Mouse (Mus musculus) hindbrain, embryonic 16.5 days (tissue): ENCODE measurements around the gene Vmn1r129. TPM values are rescaled to one million over a fixed set of nuclear protein-coding genes. Genes with fewer than 3 reads are reported as not detected.
"Not testable (repeated sequence)": the region's sequence is repeated elsewhere in the genome, so short reads cannot be mapped to it uniquely, and the experiment has no call there.

Experiments used
- ATAC-seq: fragments of 200-750 bp; cut with Nextera tagmentation; 2 replicates; pipeline ENCODE4 v1.8.0; 2017; ENCODE audit warnings: moderate TSS enrichment, moderate library complexity
- H3K27ac ChIP-seq: fragments of 300-500 bp; sonication (generic); 2 replicates; pipeline ENCODE4 v1.5.1; 2014; ENCODE audit warnings: low read depth, mild to moderate bottlenecking, control low read depth, low read length, moderate library complexity
- H3K27me3 ChIP-seq: fragments of 300-500 bp; sonication (generic); replicated peaks from 2 replicates; pipeline ENCODE4 v1.6.1; 2014; ENCODE audit warnings: low read length; ENCODE audit not compliant: control insufficient read depth, insufficient read depth
- H3K36me3 ChIP-seq: fragments of 300-500 bp; sonication (generic); 2 replicates; pipeline ENCODE4 v1.6.1; 2014; ENCODE audit warnings: mild to moderate bottlenecking, low read length, moderate library complexity, mixed read lengths; ENCODE audit not compliant: control insufficient read depth, insufficient read depth
- H3K4me1 ChIP-seq: fragments of 300-500 bp; sonication (generic); 2 replicates; pipeline ENCODE4 v1.6.1; 2014; ENCODE audit warnings: low read depth, low read length; ENCODE audit not compliant: control insufficient read depth, insufficient read depth
- H3K4me2 ChIP-seq: fragments of 300-500 bp; sonication (generic); 2 replicates; pipeline ENCODE4 v1.6.1; 2014; ENCODE audit warnings: mild to moderate bottlenecking, low read length, control low read depth, moderate library complexity
- H3K4me3 ChIP-seq: fragments of 300-500 bp; sonication (generic); 2 replicates; pipeline ENCODE4 v1.5.1; 2014; ENCODE audit warnings: mild to moderate bottlenecking, low read length, control low read depth, moderate library complexity
- H3K9ac ChIP-seq: fragments of 300-500 bp; sonication (generic); 2 replicates; pipeline ENCODE4 v1.6.1; 2014; ENCODE audit warnings: low read depth, mild to moderate bottlenecking, control low read depth, low read length, moderate library complexity
- H3K9me3 ChIP-seq: fragments of 300-500 bp; sonication (generic); 2 replicates; pipeline ENCODE4 v1.6.1; 2014; ENCODE audit warnings: mild to moderate bottlenecking, low read length, moderate library complexity; ENCODE audit not compliant: control insufficient read depth
- WGBS: fragments of 180-500 bp; shearing (Covaris S2); extraction: QIAGEN DNeasy Blood & Tissue Kit; methylation state at CpG from one replicate; pipeline ENCODE4 v1.1.7; 2014; 5-methylcytosine and 5-hydroxymethylcytosine counted together
- polyA plus RNA-seq: library from polyadenylated mRNA; unstranded; fragments of >200 nt; fragmentation: Nextera tagmentation; extraction: Ambion mirVana; gene quantifications from 2 replicates; pipeline ENCODE4 v1.2.1, GENCODE M21; 2015

Gene Vmn1r129
- not detected in 2 replicates for polyA plus RNA-seq

DNA sequence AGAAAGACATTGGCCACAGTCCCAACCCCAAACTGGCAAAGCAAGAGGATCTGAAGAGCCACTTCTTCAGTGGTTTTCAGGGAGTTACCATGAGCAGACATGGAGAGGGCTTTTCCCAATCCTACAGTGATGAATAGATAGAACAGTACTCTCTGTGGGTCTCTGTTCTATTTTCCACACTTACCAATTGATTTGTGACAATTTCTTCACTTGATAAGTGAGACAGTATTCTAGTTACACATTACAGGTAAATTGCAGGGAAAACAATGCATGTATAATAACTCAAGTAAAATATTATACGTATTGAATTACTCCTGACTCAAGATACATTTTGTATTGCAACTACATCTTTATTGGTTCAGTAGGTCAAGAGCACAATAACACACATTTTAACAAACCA lies at the start of gene Vmn1r129:
Gene Vmn1r129 (minus strand): TSS at position 101 of the 400 bp plus-strand sequence.
- H3K36me3 ChIP-seq, H3K4me1 ChIP-seq, H3K4me3 ChIP-seq, H3K27ac ChIP-seq, H3K4me2 ChIP-seq, ATAC-seq, H3K9me3 ChIP-seq, H3K9ac ChIP-seq, H3K27me3 ChIP-seq: not testable (repeated sequence)
- WGBS, result no CpG with 5 or more reads among the region's 1 CpGs

DNA sequence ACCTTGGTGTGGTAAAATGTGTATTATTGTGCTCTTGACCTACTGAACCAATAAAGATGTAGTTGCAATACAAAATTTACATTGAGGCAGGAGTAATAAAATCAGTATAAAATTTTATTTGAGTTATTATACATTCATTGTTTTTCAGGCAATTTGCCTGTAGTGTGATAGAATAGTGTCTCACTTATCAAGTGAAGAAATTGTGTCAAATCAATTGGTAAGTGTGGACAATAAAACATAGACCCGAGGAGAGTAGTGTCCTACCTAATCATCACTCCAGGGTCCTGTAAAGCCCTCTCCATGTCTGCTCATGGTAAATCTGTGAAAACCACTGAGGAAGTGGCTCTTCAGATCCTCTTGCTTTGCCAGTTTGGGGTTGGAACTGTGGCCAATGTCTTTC lies 12.0 kb downstream of the Vmn1r129 start, which contains the start of gene Vmn1r128:
Gene Vmn1r128 (plus strand): TSS at position 301 of the 400 bp plus-strand sequence.
- not testable (repeated sequence) for H3K4me3 ChIP-seq, H3K9ac ChIP-seq, ATAC-seq, H3K36me3 ChIP-seq, H3K27ac ChIP-seq, H3K27me3 ChIP-seq, H3K4me1 ChIP-seq, H3K4me2 ChIP-seq, H3K9me3 ChIP-seq
- 61% methylated on average over 1 of the region's 1 CpGs for WGBS

DNA sequence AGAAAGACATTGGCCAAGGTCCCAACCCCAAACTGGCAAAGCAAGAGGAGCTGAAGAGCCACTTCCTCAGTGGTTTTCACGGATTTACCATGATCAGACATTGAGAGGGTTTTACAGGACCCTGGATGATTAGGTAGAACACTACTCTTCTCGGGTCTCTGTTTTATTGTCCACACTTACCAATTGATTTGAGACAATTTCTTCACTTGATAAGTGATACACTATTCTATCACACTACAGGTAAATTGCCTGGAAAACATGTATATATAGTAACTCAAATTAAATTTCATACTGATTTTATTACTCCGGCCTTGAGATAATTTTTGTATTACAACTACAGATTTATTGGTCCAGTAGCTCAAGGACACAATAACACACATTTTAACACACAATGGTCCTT lies 41.3 kb downstream of the Vmn1r129 start, which contains the start of gene Vmn1r127:
Gene Vmn1r127 (minus strand): TSS at position 101 of the 400 bp plus-strand sequence.
- ATAC-seq, H3K27me3 ChIP-seq, H3K9ac ChIP-seq, H3K36me3 ChIP-seq, H3K9me3 ChIP-seq, H3K4me1 ChIP-seq, H3K4me2 ChIP-seq, H3K4me3 ChIP-seq, H3K27ac ChIP-seq: not testable (repeated sequence)
- no CpG with 5 or more reads among the region's 3 CpGs for WGBS

Other genes starting within 250 kb of the Vmn1r129 start
- gene Vmn1r122, start 227.2 kb downstream of the Vmn1r129 start, polyA plus RNA-seq, result not detected in 2 replicates
- gene Vmn1r123, start 199.1 kb downstream of the Vmn1r129 start, polyA plus RNA-seq, result not detected in 2 replicates
- not detected in 2 replicates for gene Gm5157, start 170.9 kb downstream of the Vmn1r129 start, polyA plus RNA-seq
- gene Vmn1r124, start 100.7 kb downstream of the Vmn1r129 start, polyA plus RNA-seq, result not detected in 2 replicates
- not detected in 2 replicates for gene Vmn1r125, start 89.1 kb downstream of the Vmn1r129 start, polyA plus RNA-seq
- not detected in 2 replicates for gene Vmn1r126, start 59.8 kb downstream of the Vmn1r129 start, polyA plus RNA-seq
- gene Vmn1r127, start 41.4 kb downstream of the Vmn1r129 start, polyA plus RNA-seq, result not detected in 2 replicates
- not detected in 2 replicates for gene Vmn1r128, start 11.9 kb downstream of the Vmn1r129 start, polyA plus RNA-seq
- gene Gm6882, start 71.5 kb upstream of the Vmn1r129 start, polyA plus RNA-seq, result not detected in 2 replicates
- not detected in 2 replicates for gene Vmn1r130, start 150.5 kb upstream of the Vmn1r129 start, polyA plus RNA-seq
- gene Vmn1r131, start 184.8 kb upstream of the Vmn1r129 start, polyA plus RNA-seq, result not detected in 2 replicates